Mouse (Mus musculus): ENCODE data around the gene Rbms2. TPM values are rescaled to one million over a fixed set of nuclear protein-coding genes. Genes with fewer than 3 reads are reported as not detected.

Rbms2 gene
- polyA plus RNA-seq, 1 experiment from 2014 or later, result 32.6 TPM

DNA sequence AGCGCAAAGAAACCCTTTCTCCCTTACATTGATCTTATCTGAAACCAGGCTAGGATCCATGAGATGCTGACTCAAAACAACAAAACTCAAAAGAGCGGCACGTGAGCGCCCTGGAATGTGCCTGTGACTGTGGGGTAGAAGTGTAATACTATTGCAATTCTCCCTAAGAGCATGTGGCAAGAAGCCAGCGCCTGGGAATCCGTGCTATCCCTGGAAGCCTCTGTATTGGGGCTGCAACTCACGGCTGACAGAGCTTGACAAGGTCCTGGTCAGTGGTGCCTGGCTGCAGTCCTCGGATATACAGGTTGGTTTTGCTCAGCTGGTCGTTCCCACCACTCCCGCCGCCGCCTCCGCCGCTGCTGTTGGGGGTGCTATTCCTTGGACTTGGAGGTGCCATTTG lies 29.2 kb downstream of the Rbms2 start:
- Histone ChIP-seq H3K9me3 (ENCODE audit: control insufficient read depth, low read length) (no peaks in the 10 kb centered on the region), H3K27me3 (ENCODE audit: control insufficient read depth, insufficient read depth, low read length) (no peaks in the 10 kb centered on the region), H3K9ac (ENCODE audit: low read length) (peak overlapping the region; percentile 49; the same call in 1 of the 2 replicates), H3K4me2 (ENCODE audit: low read length) (peak overlapping the region; percentile 55), H3K27ac (replicated peaks in 1 of 2; ENCODE audit: control insufficient read depth in 1 of 2, insufficient read depth in 1 of 2, low read depth in 2 of 2, low read length in 2 of 2) (peak overlapping the region; percentile 82 to 90), H3K36me3 (ENCODE audit: control insufficient read depth, insufficient read depth, low read length) (peaks cover 23% of the 10 kb centered on the region), H3K4me1 (ENCODE audit: control insufficient read depth in 2 of 2, insufficient read depth in 2 of 2, low read length in 2 of 2) (peaks cover 15 to 36% of the 10 kb centered on the region in 2 experiments), H3K4me3 (ENCODE audit: control insufficient read depth in 1 of 2, insufficient read depth in 1 of 2, low read depth in 1 of 2, low read length in 2 of 2) (peak overlapping the region in 1 of 2 experiments; percentile 18; a peak in 2 of 4 replicates)
- 27% methylated on average over 14 of the region's 14 CpGs for WGBS
- ATAC-seq (ENCODE audit: insufficient number of reproducible peaks, insufficient read depth, low FRiP score, low read depth), result no peak; the same call in 1 of the 2 replicates

- Histone ChIP-seq H3K4me1 (ENCODE audit: control insufficient read depth in 2 of 2, insufficient read depth in 2 of 2, low read length in 2 of 2) (peaks cover 15 to 34% of the 10 kb centered on the region in 2 experiments), H3K9ac (ENCODE audit: low read length) (peak overlapping the region; percentile 59; the same call in 1 of the 2 replicates), H3K27me3 (ENCODE audit: control insufficient read depth, insufficient read depth, low read length) (no peaks in the 10 kb centered on the region), H3K27ac (replicated peaks in 1 of 2; ENCODE audit: control insufficient read depth in 1 of 2, insufficient read depth in 1 of 2, low read depth in 2 of 2, low read length in 2 of 2) (peak overlapping the region; percentile 81 to 90), H3K36me3 (ENCODE audit: control insufficient read depth, insufficient read depth, low read length) (peaks cover 36% of the 10 kb centered on the region), H3K9me3 (ENCODE audit: control insufficient read depth, low read length) (no peaks in the 10 kb centered on the region), H3K4me2 (ENCODE audit: low read length) (peak overlapping the region; percentile 39), H3K4me3 (ENCODE audit: control insufficient read depth in 1 of 2, insufficient read depth in 1 of 2, low read depth in 1 of 2, low read length in 2 of 2) (0 out of 4 replicates have a peak overlapping the region, but pooled peaks of 1 of the 2 experiments have one; percentile 0)
- WGBS, result 9% methylated on average over 5 of the region's 5 CpGs
- ATAC-seq (ENCODE audit: insufficient number of reproducible peaks, insufficient read depth, low FRiP score, low read depth), result peak; percentile 84
Measured at GRCm38 (mm10) chr10:128149592-128149991, 30.5 kb downstream of the Rbms2 start.

DNA sequence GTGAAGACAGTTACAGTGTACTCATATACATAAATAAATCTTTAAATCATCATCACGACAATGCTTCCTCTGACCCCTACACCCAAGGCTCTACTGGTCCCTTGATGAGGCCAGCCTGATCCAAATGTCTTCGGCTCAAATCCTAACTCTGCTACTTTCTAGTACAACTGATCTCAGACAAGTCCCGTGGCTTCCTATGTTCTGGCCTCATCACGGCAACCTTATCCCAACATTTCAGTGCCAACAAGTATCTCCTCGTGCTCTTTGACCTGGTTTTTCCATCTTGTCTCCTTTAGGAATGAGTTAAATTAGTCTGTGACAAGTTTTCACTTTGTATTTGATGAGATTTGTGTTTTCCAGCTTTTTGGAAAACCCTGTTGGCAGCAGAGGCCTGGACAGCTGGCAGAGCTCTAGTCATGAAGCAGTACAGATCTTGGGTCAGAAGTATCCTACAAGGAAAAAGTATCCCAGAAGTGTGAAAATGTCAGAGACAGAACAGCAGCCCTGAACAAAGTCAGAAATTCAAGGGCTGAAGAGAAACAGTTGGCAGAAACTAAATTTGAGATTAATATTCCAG lies 31.2 kb downstream of the Rbms2 start:
- Histone ChIP-seq H3K27me3 (ENCODE audit: control insufficient read depth, insufficient read depth, low read length) (no peaks in the 10 kb centered on the region), H3K36me3 (ENCODE audit: control insufficient read depth, insufficient read depth, low read length) (peaks cover 43% of the 10 kb centered on the region), H3K4me1 (ENCODE audit: control insufficient read depth in 2 of 2, insufficient read depth in 2 of 2, low read length in 2 of 2) (peaks cover 12 to 27% of the 10 kb centered on the region in 2 experiments), H3K27ac (replicated peaks in 1 of 2; ENCODE audit: control insufficient read depth in 1 of 2, insufficient read depth in 1 of 2, low read depth in 2 of 2, low read length in 2 of 2) (peak overlapping the region; percentile 81 to 90; a peak in 3 of 4 replicates), H3K4me3 (ENCODE audit: control insufficient read depth in 1 of 2, insufficient read depth in 1 of 2, low read depth in 1 of 2, low read length in 2 of 2) (no peak overlapping the region), H3K9me3 (ENCODE audit: control insufficient read depth, low read length) (no peaks in the 10 kb centered on the region), H3K9ac (ENCODE audit: low read length) (peak overlapping the region; percentile 59; the same call in 1 of the 2 replicates), H3K4me2 (ENCODE audit: low read length) (peak overlapping the region; percentile 39)
- ATAC-seq (ENCODE audit: insufficient number of reproducible peaks, insufficient read depth, low FRiP score, low read depth), result no peak
- 80% methylated on average over 5 of the region's 5 CpGs for WGBS

GRCm38 (mm10) chr10:128144961-128145360 lies 35.1 kb downstream of the Rbms2 start:
- Histone ChIP-seq H3K27me3 (ENCODE audit: control insufficient read depth, insufficient read depth, low read length) (no peaks in the 10 kb centered on the region), H3K36me3 (ENCODE audit: control insufficient read depth, insufficient read depth, low read length) (peaks cover 69% of the 10 kb centered on the region), H3K4me1 (ENCODE audit: control insufficient read depth in 2 of 2, insufficient read depth in 2 of 2, low read length in 2 of 2) (peaks cover 5% of the 10 kb centered on the region in 2 experiments), H3K9me3 (ENCODE audit: control insufficient read depth, low read length) (no peaks in the 10 kb centered on the region), H3K9ac (ENCODE audit: low read length) (no peak overlapping the region), H3K27ac (replicated peaks in 1 of 2; ENCODE audit: control insufficient read depth in 1 of 2, insufficient read depth in 1 of 2, low read depth in 2 of 2, low read length in 2 of 2) (no peak overlapping the region), H3K4me3 (ENCODE audit: control insufficient read depth in 1 of 2, insufficient read depth in 1 of 2, low read depth in 1 of 2, low read length in 2 of 2) (no peak overlapping the region), H3K4me2 (ENCODE audit: low read length) (no peak overlapping the region)
- no peak for ATAC-seq (ENCODE audit: insufficient number of reproducible peaks, insufficient read depth, low FRiP score, low read depth)
- 77% methylated on average over 2 of the region's 2 CpGs for WGBS

GRCm38 (mm10) chr10:128143659-128144058 lies 36.4 kb downstream of the Rbms2 start:
- Histone ChIP-seq H3K4me2 (ENCODE audit: low read length) (no peak overlapping the region), H3K4me1 (ENCODE audit: control insufficient read depth in 2 of 2, insufficient read depth in 2 of 2, low read length in 2 of 2) (no peaks in the 10 kb centered on the region), H3K36me3 (ENCODE audit: control insufficient read depth, insufficient read depth, low read length) (peaks cover 77% of the 10 kb centered on the region), H3K27ac (replicated peaks in 1 of 2; ENCODE audit: control insufficient read depth in 1 of 2, insufficient read depth in 1 of 2, low read depth in 2 of 2, low read length in 2 of 2) (no peak overlapping the region), H3K27me3 (ENCODE audit: control insufficient read depth, insufficient read depth, low read length) (no peaks in the 10 kb centered on the region), H3K4me3 (ENCODE audit: control insufficient read depth in 1 of 2, insufficient read depth in 1 of 2, low read depth in 1 of 2, low read length in 2 of 2) (no peak overlapping the region), H3K9me3 (ENCODE audit: control insufficient read depth, low read length) (no peaks in the 10 kb centered on the region), H3K9ac (ENCODE audit: low read length) (no peak overlapping the region)
- WGBS, result 71% methylated on average over 4 of the region's 4 CpGs
- ATAC-seq (ENCODE audit: insufficient number of reproducible peaks, insufficient read depth, low FRiP score, low read depth), result no peak

GRCm38 (mm10) chr10:128142165-128142564 lies 37.9 kb downstream of the Rbms2 start:
- peaks cover 83% of the 10 kb centered on the region for H3K36me3 ChIP-seq (ENCODE audit: control insufficient read depth, insufficient read depth, low read length)

DNA sequence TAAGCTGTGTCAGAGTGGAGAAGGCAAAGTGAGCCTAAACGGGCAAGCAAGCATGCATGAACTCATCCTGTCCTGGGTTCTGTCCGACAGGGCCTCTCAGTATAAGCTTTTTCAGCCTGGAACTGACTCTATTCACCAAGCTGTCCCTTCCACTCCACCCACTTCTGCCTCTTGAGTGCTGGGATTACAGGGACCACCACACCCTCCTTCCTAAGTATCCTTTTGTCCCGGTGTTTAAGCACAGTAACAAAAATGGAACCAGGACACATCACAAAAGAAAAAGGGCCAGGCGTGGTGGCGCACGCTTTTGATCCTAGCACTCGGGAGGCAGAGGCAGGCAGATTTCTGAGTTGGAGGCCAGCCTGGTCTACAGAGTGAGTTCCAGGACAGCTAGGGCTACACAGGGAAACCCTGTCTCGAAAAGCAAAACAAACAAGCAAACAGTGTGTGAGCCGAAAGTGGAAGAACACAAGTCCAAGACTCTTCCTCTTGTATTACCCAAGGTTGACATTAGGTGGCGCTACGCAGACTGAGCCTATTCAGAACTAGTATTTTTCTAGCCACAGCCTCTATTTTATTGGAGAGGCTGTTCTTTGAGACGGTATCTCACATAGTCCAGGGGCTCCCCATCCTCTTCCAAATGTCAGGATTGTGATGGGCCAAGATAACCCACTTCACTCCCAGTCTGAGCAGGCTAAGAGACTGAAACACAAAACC lies 39.7 kb downstream of the Rbms2 start:
- 69% methylated on average over 12 of the region's 12 CpGs for WGBS
- peaks cover 90% of the 10 kb centered on the region for H3K36me3 ChIP-seq (ENCODE audit: control insufficient read depth, insufficient read depth, low read length)
- no peak overlapping the region for H3K27ac ChIP-seq (replicated peaks in 1 of 2; ENCODE audit: control insufficient read depth in 1 of 2, insufficient read depth in 1 of 2, low read depth in 2 of 2, low read length in 2 of 2)
- no peak overlapping the region for H3K4me3 ChIP-seq (ENCODE audit: control insufficient read depth in 1 of 2, insufficient read depth in 1 of 2, low read depth in 1 of 2, low read length in 2 of 2)
- no peaks in the 10 kb centered on the region for H3K4me1 ChIP-seq (ENCODE audit: control insufficient read depth in 2 of 2, insufficient read depth in 2 of 2, low read length in 2 of 2)
- H3K4me2 ChIP-seq (ENCODE audit: low read length), result no peak overlapping the region
- H3K9me3 ChIP-seq (ENCODE audit: control insufficient read depth, low read length), result no peaks in the 10 kb centered on the region
- no peak for ATAC-seq (ENCODE audit: insufficient number of reproducible peaks, insufficient read depth, low FRiP score, low read depth)
- no peaks in the 10 kb centered on the region for H3K27me3 ChIP-seq (ENCODE audit: control insufficient read depth, insufficient read depth, low read length)
- H3K9ac ChIP-seq (ENCODE audit: low read length), result no peak overlapping the region

More at GRCm38 (mm10) chr10:128142165-128142564, 37.9 kb downstream of the Rbms2 start:
- H3K4me1 ChIP-seq (ENCODE audit: control insufficient read depth in 2 of 2, insufficient read depth in 2 of 2, low read length in 2 of 2), result no peaks in the 10 kb centered on the region
- no peak overlapping the region for H3K9ac ChIP-seq (ENCODE audit: low read length)
- no peaks in the 10 kb centered on the region for H3K27me3 ChIP-seq (ENCODE audit: control insufficient read depth, insufficient read depth, low read length)
- no peak overlapping the region for H3K4me2 ChIP-seq (ENCODE audit: low read length)
- H3K9me3 ChIP-seq (ENCODE audit: control insufficient read depth, low read length), result no peaks in the 10 kb centered on the region
- WGBS, result 60% methylated on average over 2 of the region's 2 CpGs
- H3K4me3 ChIP-seq (ENCODE audit: control insufficient read depth in 1 of 2, insufficient read depth in 1 of 2, low read depth in 1 of 2, low read length in 2 of 2), result no peak overlapping the region
- ATAC-seq (ENCODE audit: insufficient number of reproducible peaks, insufficient read depth, low FRiP score, low read depth), result no peak
- H3K27ac ChIP-seq (replicated peaks in 1 of 2; ENCODE audit: control insufficient read depth in 1 of 2, insufficient read depth in 1 of 2, low read depth in 2 of 2, low read length in 2 of 2), result no peak overlapping the region
